Mouse (Mus musculus): ENCODE data around the gene Klhl41.

The Klhl41 gene

GRCm38 (mm10) chr2:69684488-69684887, 14.6 kb downstream of the Klhl41 start:
- no peak for DNase-seq

DNA sequence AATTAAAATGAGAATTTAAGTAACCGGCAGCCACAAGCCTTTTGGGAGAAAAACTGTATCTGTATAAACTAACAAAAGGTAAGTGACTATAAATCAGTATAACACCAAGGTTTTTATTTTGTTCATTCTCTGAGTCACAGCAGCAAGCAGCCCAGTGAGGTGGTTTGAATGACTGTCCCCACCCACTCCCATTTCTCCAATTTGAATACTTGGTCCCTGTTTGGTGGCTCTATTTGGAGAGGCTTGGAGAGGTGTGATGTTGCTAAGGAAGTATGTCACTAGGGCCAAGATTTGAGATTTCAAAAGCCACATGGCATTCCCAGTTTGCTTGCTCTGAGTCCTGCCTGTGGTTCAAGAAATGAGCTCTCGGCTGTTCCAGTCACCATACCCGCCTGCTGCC, 20.3 kb downstream of the Klhl41 start:
- no peak for DNase-seq

GRCm38 (mm10) chr2:69690843-69691242, 20.9 kb downstream of the Klhl41 start:
- DNase-seq, result peak; percentile 71

- peak; percentile 86 for DNase-seq
Observed at GRCm38 (mm10) chr2:69693501-69693900, 23.6 kb downstream of the Klhl41 start.

- DNase-seq, result peak; percentile 81
Observed at GRCm38 (mm10) chr2:69700446-69700845, 30.5 kb downstream of the Klhl41 start.

DNA sequence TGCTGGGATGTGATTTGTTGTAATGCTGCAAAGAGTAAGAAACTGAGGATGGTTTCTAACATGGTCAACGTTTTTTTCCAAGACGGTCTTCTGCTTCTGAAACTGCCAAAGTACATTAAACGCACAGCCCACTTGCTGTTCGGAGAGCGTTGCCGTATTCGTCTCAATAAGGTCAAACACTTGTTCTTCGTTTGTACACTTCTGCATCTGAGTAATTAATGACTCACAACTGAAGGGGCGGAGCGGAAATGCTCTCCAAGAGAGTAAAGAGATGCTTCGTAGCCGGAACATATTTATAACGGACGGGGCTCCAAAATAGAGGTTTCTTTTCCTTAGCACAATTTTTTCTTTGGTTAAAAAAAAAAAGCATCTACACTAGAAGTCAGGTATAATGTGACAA, 42.3 kb downstream of the Klhl41 start:
- no peak for DNase-seq

DNA sequence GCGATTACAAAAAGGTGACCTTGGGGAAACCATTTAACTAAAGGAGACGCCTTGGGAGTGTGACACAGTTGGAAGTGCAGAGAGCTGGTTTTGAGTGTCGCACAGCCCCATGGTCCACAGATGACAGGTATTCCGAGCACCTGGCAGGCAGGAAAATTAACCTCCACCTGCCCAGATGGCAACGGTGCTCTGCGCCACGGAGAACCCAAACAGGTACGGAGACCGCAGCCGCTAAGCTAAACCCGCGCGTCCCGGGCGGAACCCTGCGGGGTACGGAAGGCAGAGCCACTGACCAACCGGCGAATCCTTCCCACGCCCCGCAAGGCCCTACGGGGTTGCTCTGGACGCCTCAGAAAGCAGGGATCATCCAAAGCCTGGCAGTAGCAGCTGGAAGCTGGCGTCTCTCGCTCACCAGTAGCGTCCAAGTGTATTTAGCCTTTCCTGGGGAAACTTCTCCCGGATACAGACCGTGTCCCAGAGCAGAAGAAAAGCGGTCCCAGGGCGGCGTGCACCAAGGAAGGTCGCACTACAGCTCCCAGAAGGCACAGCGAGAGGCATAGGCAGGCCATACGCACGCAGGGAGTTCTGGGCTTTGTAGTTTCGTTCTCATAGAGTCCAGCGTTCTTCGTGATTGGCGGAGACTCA, 43.2 kb downstream of the Klhl41 start, which contains the start of gene Fastkd1:
Gene Fastkd1 (minus strand): TSS at position 536 of the 645 bp plus-strand sequence.
- DNase-seq, result peak; percentile 99

- DNase-seq, result no peak
Observed at GRCm38 (mm10) chr2:69713626-69714014, 43.7 kb downstream of the Klhl41 start.

- DNase-seq, result no peak
Observed at GRCm38 (mm10) chr2:69714126-69714525, 44.2 kb downstream of the Klhl41 start.

GRCm38 (mm10) chr2:69716483-69716882, 46.6 kb downstream of the Klhl41 start:
- DNase-seq, result no peak

DNA sequence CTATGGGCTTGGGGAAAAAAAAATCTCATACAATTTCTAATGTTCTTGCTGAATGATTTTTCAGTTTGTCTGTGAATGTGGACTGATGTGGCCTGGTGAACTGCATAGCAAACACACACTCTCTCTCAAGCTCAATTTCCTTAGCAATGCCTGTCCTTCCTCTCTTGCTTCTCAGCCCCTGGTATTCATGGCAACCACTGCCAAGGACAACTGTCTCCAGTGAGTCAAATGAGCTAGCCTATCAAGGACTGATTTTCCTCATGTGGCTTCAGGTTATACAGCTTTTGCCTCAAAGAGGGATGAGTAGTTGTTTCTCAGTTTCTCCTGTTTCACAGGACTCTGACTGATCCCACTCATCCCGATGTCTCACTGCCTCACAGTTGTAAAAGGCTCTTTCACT, 49.2 kb downstream of the Klhl41 start:
- no peak for DNase-seq

DNA sequence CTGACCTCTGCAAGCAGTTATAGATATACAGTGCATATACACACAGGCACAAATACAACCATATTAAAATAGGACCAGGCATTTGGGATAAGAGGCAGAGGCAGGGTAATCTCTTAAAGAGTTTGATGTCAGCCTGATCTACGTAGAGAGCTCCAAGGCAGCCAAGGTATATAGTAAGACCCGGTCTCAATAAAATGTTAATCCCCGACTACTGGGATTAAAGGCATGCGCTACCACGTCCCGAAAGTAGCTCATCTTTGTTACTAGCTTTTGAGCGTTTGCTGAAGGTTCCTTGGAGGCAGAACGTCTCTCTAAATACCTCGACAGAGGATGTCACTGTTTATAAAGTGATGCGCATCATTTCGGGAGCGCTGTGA, 52.3 kb downstream of the Klhl41 start, which contains the start of gene Ppig:
Gene Ppig (plus strand): TSS at position 273 of the 377 bp plus-strand sequence.
- no peak for DNase-seq

GRCm38 (mm10) chr2:69722650-69723518, 53.0 kb downstream of the Klhl41 start:
- peak; percentile 99 for DNase-seq

- no peak for DNase-seq
Observed at GRCm38 (mm10) chr2:69723519-69723825, 53.6 kb downstream of the Klhl41 start.

Measured in heart, adult 11 months (tissue).